10 mouse cellular contexts compared by ENCODE assay signal in the genomic region with DNA sequence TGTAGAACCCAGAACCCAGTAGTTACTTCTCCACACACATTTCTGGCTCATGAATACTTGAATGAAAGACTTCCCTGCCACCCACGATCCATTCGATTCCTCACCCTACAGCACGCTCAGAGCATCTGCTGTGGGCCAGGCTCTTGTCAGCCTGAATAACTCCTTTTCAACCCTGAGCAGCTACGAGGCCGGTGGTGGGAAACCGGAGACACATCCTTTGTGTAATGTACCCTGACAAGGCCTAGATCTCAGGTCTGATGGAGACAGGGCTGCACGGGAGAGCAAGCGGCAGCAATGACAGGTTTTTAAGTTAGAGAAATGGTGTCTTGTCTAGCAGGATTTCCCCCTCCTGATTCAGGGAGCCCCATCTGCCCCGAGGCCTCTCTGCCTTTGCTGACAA. TPM values are rescaled to one million over a fixed set of nuclear protein-coding genes. Genes with fewer than 3 reads are reported as not detected.
A peak's percentile ranks its signal among the peaks of the same experiment; 100 is the strongest.
DNase-seq lines count a peak whose midpoint lies in the region; ATAC-seq lines count a peak whose summit lies in the region.
"Had no signal": no experiment of that assay in that cellular context is flagged by ENCODE, and none has a peak within 500 bp of the region (broad histone marks: within the 10 kb centered on the region; RNA-seq: fewer than 3 reads in every experiment).

No protein-coding gene starts in this region.

- 13% methylated on average over 9 of the region's 9 CpGs for WGBS in kidney, embryonic 15.5 days
- WGBS in embryonic facial prominence, embryonic 11.5 days = 21% methylated on average over 9 of the region's 9 CpGs
- 30% methylated on average over 9 of the region's 9 CpGs for WGBS in hindbrain, embryonic 14.5 days
- WGBS in midbrain, embryonic 13.5 days = 33% methylated on average over 9 of the region's 9 CpGs

- no peaks in the 10 kb centered on the region for H3K36me3 ChIP-seq in kidney, embryonic 15.5 days
- H3K36me3 ChIP-seq in embryonic facial prominence, embryonic 11.5 days (replicated peaks; ENCODE audit: control insufficient read depth, insufficient read depth, low read depth, low read length) = no peaks in the 10 kb centered on the region
- H3K36me3 ChIP-seq in hindbrain, embryonic 14.5 days (replicated peaks; ENCODE audit: control insufficient read depth, insufficient read depth) = no peaks in the 10 kb centered on the region
- H3K36me3 ChIP-seq in midbrain, embryonic 13.5 days = no peaks in the 10 kb centered on the region
- H3K36me3 ChIP-seq: heart, embryonic 15.5 days had no signal

- peaks cover 39% of the 10 kb centered on the region for H3K27me3 ChIP-seq in kidney, embryonic 15.5 days
- no peaks in the 10 kb centered on the region for H3K27me3 ChIP-seq in embryonic facial prominence, embryonic 11.5 days (ENCODE audit: control insufficient read depth, insufficient read depth, low read length)
- no peaks in the 10 kb centered on the region for H3K27me3 ChIP-seq in hindbrain, embryonic 14.5 days (ENCODE audit: control insufficient read depth, insufficient read depth, low read length)
- peaks cover 7% of the 10 kb centered on the region for H3K27me3 ChIP-seq in midbrain, embryonic 13.5 days

- ATAC-seq in kidney, embryonic 15.5 days (replicated peaks; ENCODE audit: low FRiP score) = no peak
- no peak for ATAC-seq in embryonic facial prominence, embryonic 11.5 days (replicated peaks; ENCODE audit: insufficient number of reproducible peaks, low FRiP score, low TSS enrichment, low read depth)
- ATAC-seq in hindbrain, embryonic 14.5 days (ENCODE audit: low FRiP score) = 0 out of 2 replicates have a peak, but pooled peaks have one; percentile 21
- ATAC-seq in midbrain, embryonic 13.5 days = no peak

- peak overlapping the region; percentile 80 for H3K27ac ChIP-seq in kidney, embryonic 15.5 days
- peak overlapping the region; percentile 17; the same call in 1 of the 2 replicates for H3K27ac ChIP-seq in embryonic facial prominence, embryonic 11.5 days (replicated peaks; ENCODE audit: low read depth, low read length)
- H3K27ac ChIP-seq in hindbrain, embryonic 14.5 days = peak overlapping the region; percentile 71
- peak overlapping the region; percentile 79 for H3K27ac ChIP-seq in midbrain, embryonic 13.5 days
- H3K27ac ChIP-seq: heart, embryonic 15.5 days; macrophage had no signal

- H3K4me1 ChIP-seq in kidney, embryonic 15.5 days = peaks cover 60% of the 10 kb centered on the region
- peaks cover 18% of the 10 kb centered on the region for H3K4me1 ChIP-seq in embryonic facial prominence, embryonic 11.5 days (ENCODE audit: control insufficient read depth, insufficient read depth, low read length)
- H3K4me1 ChIP-seq in hindbrain, embryonic 14.5 days (replicated peaks; ENCODE audit: control insufficient read depth, insufficient read depth, low read length) = peaks cover 19% of the 10 kb centered on the region
- H3K4me1 ChIP-seq in midbrain, embryonic 13.5 days (replicated peaks) = peaks cover 43% of the 10 kb centered on the region

- no peak overlapping the region for H3K9ac ChIP-seq in kidney, embryonic 15.5 days
- H3K9ac ChIP-seq in embryonic facial prominence, embryonic 11.5 days (replicated peaks; ENCODE audit: low read length) = peak overlapping the region; percentile 36; the same call in 1 of the 2 replicates
- peak overlapping the region; percentile 41 for H3K9ac ChIP-seq in hindbrain, embryonic 14.5 days
- H3K9ac ChIP-seq in midbrain, embryonic 13.5 days (replicated peaks) = peak overlapping the region; percentile 10; the same call in 1 of the 2 replicates
- H3K9ac ChIP-seq: heart, embryonic 15.5 days had no signal

- no peak overlapping the region for H3K4me2 ChIP-seq in kidney, embryonic 15.5 days
- no peak overlapping the region for H3K4me2 ChIP-seq in embryonic facial prominence, embryonic 11.5 days (ENCODE audit: low read depth, low read length)
- H3K4me2 ChIP-seq in hindbrain, embryonic 14.5 days (replicated peaks) = no peak overlapping the region
- no peak overlapping the region for H3K4me2 ChIP-seq in midbrain, embryonic 13.5 days (replicated peaks)
- H3K4me2 ChIP-seq: heart, embryonic 15.5 days had no signal

- H3K9me3 ChIP-seq in kidney, embryonic 15.5 days (replicated peaks) = no peaks in the 10 kb centered on the region
- no peaks in the 10 kb centered on the region for H3K9me3 ChIP-seq in embryonic facial prominence, embryonic 11.5 days (replicated peaks; ENCODE audit: control insufficient read depth, low read length)
- H3K9me3 ChIP-seq in hindbrain, embryonic 14.5 days (ENCODE audit: control insufficient read depth, low read length) = no peaks in the 10 kb centered on the region
- no peaks in the 10 kb centered on the region for H3K9me3 ChIP-seq in midbrain, embryonic 13.5 days
- H3K9me3 ChIP-seq: heart, embryonic 15.5 days had no signal

- no peak for DNase-seq in kidney, postnatal 14 days
- peak; percentile 54 for DNase-seq in embryonic facial prominence, embryonic 11.5 days (ENCODE audit: low spot score)
- DNase-seq in hindbrain, embryonic 14.5 days (ENCODE audit: low spot score) = peak; percentile 27
- no peak for DNase-seq in testis, postnatal 10 days (ENCODE audit: low spot score)
- no peak for DNase-seq in spleen, postnatal 4 days (ENCODE audit: low spot score in 2 of 2)
- DNase-seq in kidney, adult 18-20 months = no peak

- no peak overlapping the region for H3K4me3 ChIP-seq in kidney, embryonic 15.5 days (replicated peaks)
- no peak overlapping the region for H3K4me3 ChIP-seq in embryonic facial prominence, embryonic 11.5 days (ENCODE audit: low read depth, low read length)
- H3K4me3 ChIP-seq in hindbrain, embryonic 14.5 days (replicated peaks; ENCODE audit: low read length) = no peak overlapping the region
- no peak overlapping the region for H3K4me3 ChIP-seq in midbrain, embryonic 13.5 days (replicated peaks)
- H3K4me3 ChIP-seq: heart, embryonic 15.5 days had no signal

RNA-seq across cellular contexts. Expression of gene Des, which starts 20.8 kb away (rescaled TPM):
- polyA plus RNA-seq in kidney, embryonic 15.5 days (2015; fragmentation: Nextera tagmentation; extraction: Ambion mirVana) = 53.5 and 53.9 TPM in 2 replicates
- polyA plus RNA-seq in embryonic facial prominence, embryonic 11.5 days (2014; fragmentation: Nextera tagmentation; extraction: Ambion mirVana) = 6.9 and 9.9 TPM in 2 replicates
- polyA plus RNA-seq in hindbrain, embryonic 14.5 days (2014; fragmentation: Nextera tagmentation; extraction: Ambion mirVana) = 1.0 and 1.7 TPM in 2 replicates
- 0.84 and 1.1 TPM in 2 replicates for polyA plus RNA-seq in midbrain, embryonic 13.5 days (2015; fragmentation: Nextera tagmentation; extraction: Ambion mirVana)
- polyA plus RNA-seq: macrophage had no signal

RNA-seq across cellular contexts. Expression of gene Dnpep, which starts 21.5 kb away (rescaled TPM):
- polyA plus RNA-seq in kidney, embryonic 15.5 days (2015; fragmentation: Nextera tagmentation; extraction: Ambion mirVana) = 136 and 153 TPM in 2 replicates
- polyA plus RNA-seq in embryonic facial prominence, embryonic 11.5 days (2014; fragmentation: Nextera tagmentation; extraction: Ambion mirVana) = 123 and 146 TPM in 2 replicates
- 132 and 141 TPM in 2 replicates for polyA plus RNA-seq in hindbrain, embryonic 14.5 days (2014; fragmentation: Nextera tagmentation; extraction: Ambion mirVana)
- polyA plus RNA-seq in midbrain, embryonic 13.5 days (2015; fragmentation: Nextera tagmentation; extraction: Ambion mirVana) = 155 and 161 TPM in 2 replicates

RNA-seq across cellular contexts. Expression of gene Speg, which starts 35.8 kb away (rescaled TPM):
- polyA plus RNA-seq in kidney, embryonic 15.5 days (2015; fragmentation: Nextera tagmentation; extraction: Ambion mirVana) = 45.1 and 53.9 TPM in 2 replicates
- 16.7 and 19.9 TPM in 2 replicates for polyA plus RNA-seq in embryonic facial prominence, embryonic 11.5 days (2014; fragmentation: Nextera tagmentation; extraction: Ambion mirVana)
- polyA plus RNA-seq in hindbrain, embryonic 14.5 days (2014; fragmentation: Nextera tagmentation; extraction: Ambion mirVana) = 18.0 and 22.9 TPM in 2 replicates
- polyA plus RNA-seq in midbrain, embryonic 13.5 days (2015; fragmentation: Nextera tagmentation; extraction: Ambion mirVana) = 11.2 and 12.8 TPM in 2 replicates

Comparison
In these comparisons a context has a peak if more than half of its experiments do, and no peak if none do; other contexts are left out.
1. H3K27ac ChIP-seq: peak in every context shown above with its lines; median percentile 80 in kidney, embryonic 15.5 days; 79 in midbrain, embryonic 13.5 days; 71 in hindbrain, embryonic 14.5 days; 17 in embryonic facial prominence, embryonic 11.5 days.
2. DNase-seq: peak in embryonic facial prominence, embryonic 11.5 days (single experiment) and hindbrain, embryonic 14.5 days (single experiment); none in kidney, postnatal 14 days (single experiment), testis, postnatal 10 days (single experiment), spleen, postnatal 4 days (0 of 2) and kidney, adult 18-20 months (single experiment).